Mouse (Mus musculus) liver, postnatal 0 days (tissue): Measurements from ENCODE around the gene Pde4c.

Source experiments
- CTCF ChIP-seq: sonication (generic); IDR thresholded peaks from 2 replicates; pipeline ENCODE4 v1.5.1; 2016; ENCODE audit warnings: antibody characterized with exemption, low read depth
- EP300 ChIP-seq: IDR thresholded peaks from 2 replicates; pipeline ENCODE4 v1.6.1; 2016; ENCODE audit warnings: antibody characterized with exemption, low read depth, mild to moderate bottlenecking

GRCm38 (mm10) chr8:70753151-70753550, 29.6 kb downstream of the Pde4c start:
- TF ChIP-seq EP300 (peak; percentile 31; the same call in 1 of the 2 replicates), CTCF (no peak)
